Mouse (Mus musculus) neural tube, embryonic 14.5 days (tissue): ENCODE results near the gene Arhgef11. TPM values are rescaled to one million over a fixed set of nuclear protein-coding genes. Genes with fewer than 3 reads are reported as not detected.
A peak's percentile ranks its signal among the peaks of the same experiment; 100 is the strongest.
"Not testable (repeated sequence)": the region's sequence is repeated elsewhere in the genome, so short reads cannot be mapped to it uniquely, and the experiment has no call there.

Source experiments
- ATAC-seq: fragments of 200-750 bp; cut with Nextera tagmentation; 2 replicates; pipeline ENCODE4 v1.8.0; 2017; ENCODE audit warnings: low read depth, mild to moderate bottlenecking, moderate TSS enrichment, moderate library complexity
- H3K27ac ChIP-seq: fragments of 300-500 bp; sonication (generic); 2 replicates; pipeline ENCODE4 v1.5.1; 2014; ENCODE audit warnings: low read depth, mild to moderate bottlenecking, control low read depth, low read length, moderate library complexity, mixed read lengths
- H3K27me3 ChIP-seq: fragments of 300-500 bp; sonication (generic); 2 replicates; pipeline ENCODE4 v1.6.1; 2014; ENCODE audit warnings: low read length; ENCODE audit not compliant: control insufficient read depth, insufficient read depth
- H3K36me3 ChIP-seq: fragments of 300-500 bp; sonication (generic); 2 replicates; pipeline ENCODE4 v1.6.1; 2014; ENCODE audit warnings: low read length, mixed read lengths; ENCODE audit not compliant: control insufficient read depth, insufficient read depth
- H3K4me1 ChIP-seq: fragments of 300-500 bp; sonication (generic); 2 replicates; pipeline ENCODE4 v1.6.1; 2014; ENCODE audit warnings: low read length; ENCODE audit not compliant: control insufficient read depth, insufficient read depth
- H3K4me2 ChIP-seq: fragments of 300-500 bp; sonication (generic); 2 replicates; pipeline ENCODE4 v1.6.1; 2014; ENCODE audit warnings: mild to moderate bottlenecking, low read depth, low read length, control low read depth
- H3K4me3 ChIP-seq: fragments of 300-500 bp; sonication (generic); 2 replicates; pipeline ENCODE4 v1.5.1; 2014; ENCODE audit warnings: low read depth, low read length, control low read depth, mixed read lengths
- H3K9ac ChIP-seq: fragments of 300-500 bp; sonication (generic); replicated peaks from 2 replicates; pipeline ENCODE4 v1.6.1; 2014; ENCODE audit warnings: low read depth, mild to moderate bottlenecking, control low read depth, low read length, mixed read lengths
- H3K9me3 ChIP-seq: fragments of 300-500 bp; sonication (generic); 2 replicates; pipeline ENCODE4 v1.6.1; 2016; ENCODE audit warnings: low read length; ENCODE audit not compliant: control insufficient read depth
- WGBS: fragments of 180-500 bp; shearing (Covaris S2); extraction: QIAGEN DNeasy Blood & Tissue Kit; methylation state at CpG from one replicate; pipeline ENCODE4 v1.1.7; 2014; 5-methylcytosine and 5-hydroxymethylcytosine counted together
- polyA plus RNA-seq: library from polyadenylated mRNA; unstranded; fragments of >200 nt; fragmentation: Nextera tagmentation; extraction: Ambion mirVana; gene quantifications from 2 replicates; pipeline ENCODE4 v1.2.1, GENCODE M21; 2014

Arhgef11 gene
- 27.1 and 28.6 TPM in 2 replicates for polyA plus RNA-seq

- H3K4me1 ChIP-seq = peaks cover 36% of the 10 kb centered on the region
- no peaks in the 10 kb centered on the region for H3K9me3 ChIP-seq
- no peaks in the 10 kb centered on the region for H3K36me3 ChIP-seq
- 1% methylated on average over 76 of the region's 101 CpGs for WGBS
- H3K4me2 ChIP-seq = peak within 1 kb of the TSS; percentile 100
- ATAC-seq = peak; percentile 93
- no peaks in the 10 kb centered on the region for H3K27me3 ChIP-seq
- peak within 1 kb of the TSS; percentile 76 for H3K4me3 ChIP-seq
- H3K27ac ChIP-seq = peak within 1 kb of the TSS; percentile 91
- peak within 1 kb of the TSS; percentile 92 for H3K9ac ChIP-seq
Observed at GRCm38 (mm10) chr3:87616957-87617810, at the start of gene Arhgef11. Gene Arhgef11 (plus strand): TSS chr3:87617559.

GRCm38 (mm10) chr3:87568681-87569080, 48.7 kb upstream of the Arhgef11 start:
- over 99% methylated on average over 5 of the region's 5 CpGs for WGBS
- Histone ChIP-seq H3K4me1 (peaks cover 6% of the 10 kb centered on the region; the same call in 1 of the 2 replicates), H3K9me3 (no peaks in the 10 kb centered on the region)

GRCm38 (mm10) chr3:87575766-87576165, 41.6 kb upstream of the Arhgef11 start:
- no peak for ATAC-seq
- Histone ChIP-seq H3K4me2 (no peak overlapping the region), H3K4me3 (no peak overlapping the region), H3K9me3 (no peaks in the 10 kb centered on the region), H3K9ac (no peak overlapping the region), H3K4me1 (no peaks in the 10 kb centered on the region), H3K27ac (no peak overlapping the region), H3K36me3 (no peaks in the 10 kb centered on the region), H3K27me3 (no peaks in the 10 kb centered on the region)
- WGBS = 33% methylated on average over 6 of the region's 6 CpGs

More at GRCm38 (mm10) chr3:87568681-87569080, 48.7 kb upstream of the Arhgef11 start:
- H3K27me3 ChIP-seq = no peaks in the 10 kb centered on the region
- no peak overlapping the region for H3K27ac ChIP-seq
- H3K4me2 ChIP-seq = no peak overlapping the region
- no peak overlapping the region for H3K4me3 ChIP-seq
- ATAC-seq = no peak
- no peaks in the 10 kb centered on the region for H3K36me3 ChIP-seq
- no peak overlapping the region for H3K9ac ChIP-seq

GRCm38 (mm10) chr3:87582259-87582658, 35.1 kb upstream of the Arhgef11 start:
- Histone ChIP-seq H3K27me3 (no peaks in the 10 kb centered on the region), H3K4me3 (no peak overlapping the region)

GRCm38 (mm10) chr3:87593793-87594192, 23.6 kb upstream of the Arhgef11 start:
- H3K4me1 ChIP-seq = no peaks in the 10 kb centered on the region
- no peaks in the 10 kb centered on the region for H3K9me3 ChIP-seq
- H3K36me3 ChIP-seq = no peaks in the 10 kb centered on the region
- H3K9ac ChIP-seq = no peak overlapping the region
- WGBS = 83% methylated on average over 5 of the region's 5 CpGs
- H3K4me3 ChIP-seq = no peak overlapping the region
- no peak overlapping the region for H3K27ac ChIP-seq
- no peak overlapping the region for H3K4me2 ChIP-seq
- ATAC-seq = no peak
- H3K27me3 ChIP-seq = no peaks in the 10 kb centered on the region

More at GRCm38 (mm10) chr3:87582259-87582658, 35.1 kb upstream of the Arhgef11 start:
- Histone ChIP-seq H3K36me3 (no peaks in the 10 kb centered on the region), H3K27ac (no peak overlapping the region), H3K9me3 (no peaks in the 10 kb centered on the region), H3K4me1 (no peaks in the 10 kb centered on the region), H3K4me2 (no peak overlapping the region), H3K9ac (no peak overlapping the region)
- ATAC-seq = no peak
- WGBS = 93% methylated on average over 4 of the region's 4 CpGs

- not testable (repeated sequence) for H3K4me2 ChIP-seq, H3K9ac ChIP-seq, H3K4me3 ChIP-seq, ATAC-seq, H3K36me3 ChIP-seq, H3K9me3 ChIP-seq, H3K27ac ChIP-seq, H3K27me3 ChIP-seq, H3K4me1 ChIP-seq
- WGBS = 84% methylated on average over 4 of the region's 4 CpGs
Observed at GRCm38 (mm10) chr3:87595328-87595727, 22.0 kb upstream of the Arhgef11 start.

- H3K4me3 ChIP-seq, H3K4me2 ChIP-seq, H3K9ac ChIP-seq, H3K9me3 ChIP-seq, H3K4me1 ChIP-seq, H3K36me3 ChIP-seq, H3K27me3 ChIP-seq, ATAC-seq, H3K27ac ChIP-seq: not testable (repeated sequence)
- 96% methylated on average over 15 of the region's 15 CpGs for WGBS
Observed at GRCm38 (mm10) chr3:87601077-87601476, 16.3 kb upstream of the Arhgef11 start.

GRCm38 (mm10) chr3:87616354-87616753, 1.0 kb upstream of the Arhgef11 start:
- peaks cover 33% of the 10 kb centered on the region for H3K4me1 ChIP-seq
- H3K9ac ChIP-seq = no peak overlapping the region
- 59% methylated on average over 4 of the region's 4 CpGs for WGBS
- ATAC-seq = no peak
- no peaks in the 10 kb centered on the region for H3K9me3 ChIP-seq
- H3K4me2 ChIP-seq = peak overlapping the region; percentile 100
- H3K4me3 ChIP-seq = peak overlapping the region; percentile 76; the same call in 1 of the 2 replicates
- no peak overlapping the region; the same call in 1 of the 2 replicates for H3K27ac ChIP-seq
- H3K27me3 ChIP-seq = no peaks in the 10 kb centered on the region
- no peaks in the 10 kb centered on the region for H3K36me3 ChIP-seq

GRCm38 (mm10) chr3:87617811-87618130, 412 bp downstream of the Arhgef11 start:
- Histone ChIP-seq H3K9me3 (no peaks in the 10 kb centered on the region), H3K4me2 (peak overlapping the region; percentile 100), H3K9ac (peak overlapping the region; percentile 92), H3K27me3 (no peaks in the 10 kb centered on the region), H3K4me1 (peaks cover 36% of the 10 kb centered on the region), H3K27ac (peak overlapping the region; percentile 91), H3K36me3 (no peaks in the 10 kb centered on the region), H3K4me3 (peak overlapping the region; percentile 76)
- 0% methylated on average over 6 of the region's 6 CpGs for WGBS
- no peak for ATAC-seq
